Mouse (Mus musculus) stomach, embryonic 16.5 days (tissue): ENCODE measurements around the gene 1700001K19Rik. TPM values are rescaled to one million over a fixed set of nuclear protein-coding genes. Genes with fewer than 3 reads are reported as not detected.
A peak's percentile ranks its signal among the peaks of the same experiment; 100 is the strongest.
"Not testable (repeated sequence)": the region's sequence is repeated elsewhere in the genome, so short reads cannot be mapped to it uniquely, and the experiment has no call there.

ENCODE experiments used
- ATAC-seq: fragments of 200-750 bp; cut with Nextera tagmentation; 2 replicates; pipeline ENCODE4 v1.8.0; 2017; ENCODE audit warnings: moderate number of reproducible peaks, moderate TSS enrichment; ENCODE audit not compliant: insufficient read depth, low FRiP score
- H3K27ac ChIP-seq: fragments of 300-500 bp; sonication (generic); 2 replicates; pipeline ENCODE4 v1.5.1; 2014; ENCODE audit warnings: low read length
- H3K27me3 ChIP-seq: fragments of 300-500 bp; sonication (generic); 2 replicates; pipeline ENCODE4 v1.6.1; 2014; ENCODE audit warnings: low read length, control low read depth, mixed read lengths; ENCODE audit not compliant: control insufficient read depth, insufficient read depth
- H3K36me3 ChIP-seq: fragments of 300-500 bp; sonication (generic); 2 replicates; pipeline ENCODE4 v1.6.1; 2014; ENCODE audit warnings: low read length; ENCODE audit not compliant: control insufficient read depth, insufficient read depth
- H3K4me1 ChIP-seq: fragments of 300-500 bp; sonication (generic); 2 replicates; pipeline ENCODE4 v1.6.1; 2014; ENCODE audit warnings: low read length, control low read depth, mixed read lengths; ENCODE audit not compliant: control insufficient read depth, insufficient read depth
- H3K4me2 ChIP-seq: fragments of 300-500 bp; sonication (generic); 2 replicates; pipeline ENCODE4 v1.6.1; 2014; ENCODE audit warnings: low read depth, low read length, mixed read lengths
- H3K4me3 ChIP-seq: fragments of 300-500 bp; sonication (generic); replicated peaks from 2 replicates; pipeline ENCODE4 v1.5.1; 2014; ENCODE audit warnings: mild to moderate bottlenecking, low read length
- H3K9ac ChIP-seq: fragments of 300-500 bp; sonication (generic); 2 replicates; pipeline ENCODE4 v1.6.1; 2014; ENCODE audit warnings: low read length
- H3K9me3 ChIP-seq: fragments of 300-500 bp; sonication (generic); replicated peaks from 2 replicates; pipeline ENCODE4 v1.6.1; 2016; ENCODE audit warnings: low read length, control low read depth; ENCODE audit not compliant: control insufficient read depth
- WGBS: fragments of 180-500 bp; shearing (Covaris S2); extraction: QIAGEN DNeasy Blood & Tissue Kit; methylation state at CpG from one replicate; pipeline ENCODE4 v1.1.7; 2014; 5-methylcytosine and 5-hydroxymethylcytosine counted together
- polyA plus RNA-seq: library from polyadenylated mRNA; unstranded; fragments of >200 nt; fragmentation: Nextera tagmentation; extraction: Ambion mirVana; gene quantifications from 2 replicates; pipeline ENCODE4 v1.2.1, GENCODE M21; 2015

Gene 1700001K19Rik
- polyA plus RNA-seq, 1 experiment from 2014 or later: not detected

GRCm38 (mm10) chr12:110706337-110707231 is 24.2 kb upstream of the 1700001K19Rik start:
- Histone ChIP-seq H3K4me3 (peak overlapping the region; percentile 44), H3K9ac (peak overlapping the region; percentile 63), H3K27ac (peak overlapping the region; percentile 26; the same call in 1 of the 2 replicates), H3K9me3 (no peaks in the 10 kb centered on the region), H3K36me3 (no peaks in the 10 kb centered on the region), H3K27me3 (no peaks in the 10 kb centered on the region), H3K4me1 (peaks cover 3% of the 10 kb centered on the region; the same call in 1 of the 2 replicates), H3K4me2 (peak overlapping the region; percentile 74)
- 0 out of 2 replicates have a peak, but pooled peaks have one; percentile 30 for ATAC-seq
- 2% methylated on average over 27 of the region's 27 CpGs for WGBS

DNA sequence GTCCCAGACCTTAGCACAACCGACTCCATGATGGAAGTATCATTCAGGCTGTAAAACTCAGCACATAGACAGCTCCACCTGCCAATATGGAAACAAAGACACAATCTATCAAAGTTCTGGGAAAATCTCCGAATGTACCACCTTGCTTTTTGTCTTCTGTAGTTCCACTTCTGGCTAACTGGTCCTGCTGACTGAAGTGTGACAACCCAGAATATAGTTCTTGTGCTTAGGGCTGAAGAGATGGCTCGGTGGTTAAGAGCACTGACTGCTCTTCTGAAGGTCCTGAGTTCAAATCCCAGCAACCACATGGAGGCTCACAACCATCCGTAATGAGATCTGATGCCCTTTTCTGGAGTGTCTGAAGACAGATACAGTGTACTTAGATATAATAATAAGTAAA is 23.0 kb upstream of the 1700001K19Rik start:
- H3K4me2 ChIP-seq, H3K4me3 ChIP-seq, ATAC-seq, H3K27me3 ChIP-seq, H3K9ac ChIP-seq, H3K4me1 ChIP-seq, H3K36me3 ChIP-seq, H3K27ac ChIP-seq, H3K9me3 ChIP-seq: not testable (repeated sequence)
- 85% methylated on average over 4 of the region's 4 CpGs for WGBS

DNA sequence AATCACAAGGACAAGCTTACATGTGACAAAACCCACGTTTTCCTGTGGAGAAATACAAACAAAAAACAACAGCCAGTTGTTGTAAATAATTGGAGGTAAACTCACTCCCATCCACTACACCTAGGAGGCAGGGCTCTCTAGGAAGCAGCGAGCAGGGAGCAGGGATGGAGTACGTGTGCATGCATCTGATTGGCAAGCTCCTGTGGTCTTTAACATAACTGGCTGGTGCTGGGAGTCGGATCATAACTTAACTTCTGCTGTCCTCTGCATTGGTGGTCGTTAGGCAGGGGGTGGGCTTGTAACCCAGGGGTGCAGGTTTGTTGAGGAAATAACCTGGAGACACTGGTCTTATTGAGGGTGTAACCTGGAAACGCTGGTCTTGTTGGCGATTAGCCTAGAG is 21.3 kb upstream of the 1700001K19Rik start:
- Histone ChIP-seq H3K9me3 (no peaks in the 10 kb centered on the region), H3K4me1 (peaks cover 8% of the 10 kb centered on the region), H3K27me3 (no peaks in the 10 kb centered on the region), H3K9ac (no peak overlapping the region), H3K36me3 (no peaks in the 10 kb centered on the region), H3K4me2 (no peak overlapping the region), H3K4me3 (no peak overlapping the region), H3K27ac (no peak overlapping the region)
- ATAC-seq: no peak
- 67% methylated on average over 7 of the region's 7 CpGs for WGBS

DNA sequence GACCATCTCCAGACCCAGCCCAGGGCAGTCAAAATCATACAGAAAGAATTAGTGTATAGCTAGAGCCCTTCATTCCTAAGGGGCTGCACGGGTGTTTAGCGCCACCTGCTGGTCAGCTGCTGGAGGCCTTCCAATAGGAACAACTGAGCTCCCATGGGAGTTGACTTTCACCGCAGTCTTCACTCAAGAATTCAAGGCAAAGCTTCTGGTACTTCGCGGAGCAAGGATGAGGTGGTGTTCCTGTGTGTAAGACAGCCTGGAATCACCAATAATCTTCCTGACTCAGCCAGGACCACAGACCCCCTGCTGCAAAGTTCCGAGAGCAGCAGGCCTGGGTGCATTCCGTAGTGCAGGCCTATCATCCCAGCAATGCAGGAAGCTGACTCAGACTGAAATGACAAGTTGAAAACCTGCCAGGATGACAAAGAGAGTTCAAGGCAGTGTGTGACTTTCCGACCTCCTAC is 20.6 kb upstream of the 1700001K19Rik start:
- no peak overlapping the region for H3K27ac ChIP-seq
- 0 out of 2 replicates have a peak overlapping the region, but pooled peaks have one; percentile 31 for H3K9ac ChIP-seq
- no peak overlapping the region for H3K4me3 ChIP-seq
- peaks cover 11% of the 10 kb centered on the region for H3K4me1 ChIP-seq
- 27% methylated on average over 8 of the region's 8 CpGs for WGBS
- ATAC-seq: peak; percentile 63; the same call in 1 of the 2 replicates
- no peaks in the 10 kb centered on the region for H3K9me3 ChIP-seq
- no peaks in the 10 kb centered on the region for H3K27me3 ChIP-seq
- H3K4me2 ChIP-seq: no peak overlapping the region
- H3K36me3 ChIP-seq: no peaks in the 10 kb centered on the region

DNA sequence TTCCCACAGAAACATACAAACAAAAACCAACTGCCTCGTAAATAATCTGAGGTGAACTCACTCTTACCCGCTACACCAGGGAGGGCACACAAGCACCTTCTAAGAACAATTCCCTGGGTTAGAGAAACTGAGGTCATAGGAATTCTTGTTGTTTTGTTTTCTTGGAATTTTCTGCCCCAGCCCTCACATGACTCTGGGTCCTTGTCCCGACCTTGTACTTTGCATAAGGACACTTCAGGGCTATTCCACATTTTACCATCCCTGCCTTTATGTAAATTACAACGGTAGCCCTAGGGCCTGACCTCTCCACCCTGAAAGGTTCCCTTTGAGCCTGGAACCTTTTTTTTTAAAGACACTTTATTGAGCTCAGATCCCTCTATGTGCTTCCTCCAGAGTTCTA is 20.1 kb upstream of the 1700001K19Rik start, which contains the start of gene Hsp90aa1:
TSS of gene Hsp90aa1 (minus strand) at position 173 of the 400 bp plus-strand sequence.
- Histone ChIP-seq H3K36me3 (no peaks in the 10 kb centered on the region), H3K9ac (0 out of 2 replicates have a peak within 1 kb of the TSS, but pooled peaks have one; percentile 31), H3K4me1 (peaks cover 11% of the 10 kb centered on the region), H3K27me3 (no peaks in the 10 kb centered on the region), H3K4me2 (no peak within 1 kb of the TSS), H3K4me3 (no peak within 1 kb of the TSS), H3K9me3 (no peaks in the 10 kb centered on the region), H3K27ac (no peak within 1 kb of the TSS)
- ATAC-seq: no peak
- 50% methylated on average over 4 of the region's 4 CpGs for WGBS

GRCm38 (mm10) chr12:110701363-110701762 is 18.9 kb upstream of the 1700001K19Rik start:
- WGBS: 31% methylated on average over 3 of the region's 3 CpGs
- H3K36me3 ChIP-seq, ATAC-seq, H3K9me3 ChIP-seq, H3K27me3 ChIP-seq, H3K4me3 ChIP-seq, H3K9ac ChIP-seq, H3K4me2 ChIP-seq, H3K27ac ChIP-seq: not testable (repeated sequence)
- peaks cover 14% of the 10 kb centered on the region for H3K4me1 ChIP-seq

- Histone ChIP-seq H3K36me3 (no peaks in the 10 kb centered on the region), H3K9ac (no peak overlapping the region), H3K4me3 (no peak overlapping the region), H3K4me2 (no peak overlapping the region), H3K9me3 (no peaks in the 10 kb centered on the region), H3K27ac (no peak overlapping the region), H3K4me1 (peaks cover 13% of the 10 kb centered on the region), H3K27me3 (no peaks in the 10 kb centered on the region)
- 56% methylated on average over 2 of the region's 2 CpGs for whole genome bisulfite sequencing
- ATAC-seq: no peak
These were observed 18.3 kb upstream of the 1700001K19Rik start for GRCm38 (mm10) chr12:110700730-110701129.

- H3K4me1 ChIP-seq: peaks cover 18% of the 10 kb centered on the region
- H3K9me3 ChIP-seq: no peaks in the 10 kb centered on the region
- H3K27ac ChIP-seq: peak overlapping the region; percentile 84
- peak overlapping the region; percentile 46 for H3K9ac ChIP-seq
- H3K4me2 ChIP-seq: peak overlapping the region; percentile 19; the same call in 1 of the 2 replicates
- no peaks in the 10 kb centered on the region for H3K27me3 ChIP-seq
- no peak for ATAC-seq
- H3K4me3 ChIP-seq: no peak overlapping the region
- WGBS: 28% methylated on average over 2 of the region's 2 CpGs
- H3K36me3 ChIP-seq: no peaks in the 10 kb centered on the region
These were observed 16.7 kb upstream of the 1700001K19Rik start for GRCm38 (mm10) chr12:110699171-110699547.

DNA sequence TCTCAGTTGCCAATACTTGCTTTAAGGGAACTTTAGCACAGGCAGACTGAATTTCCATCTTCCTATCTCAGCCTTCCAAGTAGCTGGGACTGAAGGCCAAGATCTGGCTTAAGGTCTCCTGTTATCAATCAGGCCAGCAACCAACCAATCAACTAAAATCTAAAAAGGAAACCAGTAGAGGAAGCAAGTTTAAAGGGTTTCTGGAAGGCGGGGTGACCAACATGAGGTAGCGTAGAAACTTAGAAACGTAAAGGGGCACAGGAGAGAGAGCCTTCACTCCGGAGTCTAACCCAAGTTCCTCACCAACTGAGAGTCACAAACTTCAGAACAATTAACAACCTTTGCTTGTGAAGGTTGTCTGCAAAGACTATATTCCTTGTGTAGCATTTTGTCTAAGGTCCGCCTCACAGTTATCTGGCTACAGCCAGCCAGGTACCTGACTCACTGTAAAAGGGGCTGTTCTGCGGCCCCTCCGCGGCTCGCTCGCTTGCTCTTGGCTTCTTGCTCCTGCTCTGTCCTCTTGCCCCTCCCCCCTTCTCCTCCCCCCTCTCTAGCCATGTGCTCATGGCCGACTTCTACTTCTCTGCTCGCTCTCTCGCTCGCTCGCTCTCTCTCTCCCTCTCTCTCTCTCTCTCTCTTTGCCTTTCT is 16.2 kb upstream of the 1700001K19Rik start:
- Histone ChIP-seq H3K4me2 (peak overlapping the region; percentile 19; the same call in 1 of the 2 replicates), H3K27ac (peak overlapping the region; percentile 84), H3K36me3 (no peaks in the 10 kb centered on the region), H3K9ac (peak overlapping the region; percentile 46), H3K9me3 (no peaks in the 10 kb centered on the region), H3K4me1 (peaks cover 18% of the 10 kb centered on the region), H3K4me3 (no peak overlapping the region), H3K27me3 (no peaks in the 10 kb centered on the region)
- no peak for ATAC-seq
- 30% methylated on average over 15 of the region's 15 CpGs for WGBS
